Comparison of ENCODE assay signal across 8 mouse cellular contexts in genomic region chr19:40872955-40873665, GRCm38 (mm10). TPM values are rescaled to one million over a fixed set of nuclear protein-coding genes. Genes with fewer than 3 reads are reported as not detected.
A peak's percentile ranks its signal among the peaks of the same experiment; 100 is the strongest.
DNase-seq lines count a peak whose midpoint lies in the region; ATAC-seq and TF ChIP-seq lines count a peak whose summit lies in the region.

No protein-coding gene starts in this region.

- TF ChIP-seq CTCF in MEL (IDR thresholded peaks at IDR 0.05 in 2 of 3, conservative IDR thresholded peaks at IDR 0.05 in 1 of 3; ENCODE audit: control insufficient read depth in 1 of 3, insufficient read depth in 1 of 3, low read depth in 2 of 3, low read length in 3 of 3, poor library complexity in 1 of 3, severe bottlenecking in 1 of 3): peak in 2 of 3 experiments; percentile 20 to 41; a peak in 3 of 6 replicates
- peak; percentile 82 for TF ChIP-seq CTCF in layer of hippocampus, adult 2 months (conservative IDR thresholded peaks at IDR 0.05)
- TF ChIP-seq CTCF in testis, adult 2 months (IDR thresholded peaks at IDR 0.05; ENCODE audit: control insufficient read depth, insufficient read depth, insufficient replicate concordance, low read depth, low read length): no peak

- no peak overlapping the region for H3K9ac ChIP-seq in MEL (ENCODE audit: control insufficient read depth, low read depth, low read length, poor library complexity, severe bottlenecking)
- peak overlapping the region; percentile 64 for H3K9ac ChIP-seq in neural tube, embryonic 15.5 days (replicated peaks)

- H3K27ac ChIP-seq in MEL (ENCODE audit: control insufficient read depth, low read depth, low read length): no peak overlapping the region
- H3K27ac ChIP-seq in layer of hippocampus, adult 2 months: peak overlapping the region; percentile 76; the same call in 1 of the 2 replicates
- H3K27ac ChIP-seq in neural tube, embryonic 15.5 days (replicated peaks): peak overlapping the region; percentile 96
- H3K27ac ChIP-seq in testis, adult 2 months (ENCODE audit: control insufficient read depth, insufficient read depth, low read depth, low read length): peak overlapping the region; percentile 95

- no peaks in the 10 kb centered on the region for H3K36me3 ChIP-seq in MEL (ENCODE audit: control insufficient read depth in 1 of 2, insufficient read depth in 2 of 2, low read length in 2 of 2)
- no peaks in the 10 kb centered on the region for H3K36me3 ChIP-seq in neural tube, embryonic 15.5 days
- H3K36me3 ChIP-seq in testis, adult 2 months (ENCODE audit: control insufficient read depth, insufficient read depth, low read length): no peaks in the 10 kb centered on the region

- peaks cover 1 to 4% of the 10 kb centered on the region in 2 experiments; a peak in 1 of 4 replicates for H3K27me3 ChIP-seq in MEL (ENCODE audit: control insufficient read depth in 1 of 2, insufficient read depth in 2 of 2, low read length in 2 of 2)
- peaks cover 55% of the 10 kb centered on the region for H3K27me3 ChIP-seq in neural tube, embryonic 15.5 days (replicated peaks)
- H3K27me3 ChIP-seq in testis, adult 2 months (ENCODE audit: control insufficient read depth, insufficient read depth, low read length): no peaks in the 10 kb centered on the region

- WGBS in neural tube, embryonic 15.5 days: 1% methylated on average over 51 of the region's 51 CpGs

- TF ChIP-seq RAD21 in MEL (IDR thresholded peaks at IDR 0.05; ENCODE audit: low read depth, low read length): no peak

- H3K4me2 ChIP-seq in neural tube, embryonic 15.5 days: peak overlapping the region; percentile 78

- ATAC-seq in frontal cortex, adult (ENCODE audit: low TSS enrichment): peak; percentile 93
- ATAC-seq in hematopoietic stem cell, adult 5-6 weeks (replicated peaks in 1 of 2; ENCODE audit: insufficient read depth in 1 of 2, low FRiP score in 2 of 2, low TSS enrichment in 1 of 2, low read depth in 1 of 2, poor library complexity in 2 of 2, severe bottlenecking in 2 of 2): peak; percentile 90 to 96
- ATAC-seq in neural tube, embryonic 15.5 days (ENCODE audit: low FRiP score): peak; percentile 99

- no peaks in the 10 kb centered on the region for H3K79me2 ChIP-seq in MEL (ENCODE audit: control insufficient read depth, insufficient read depth, low read length, poor library complexity)

- H3K9me3 ChIP-seq in MEL (replicated peaks; ENCODE audit: insufficient read depth, low read length): no peaks in the 10 kb centered on the region
- H3K9me3 ChIP-seq in neural tube, embryonic 15.5 days (replicated peaks): no peaks in the 10 kb centered on the region

- TF ChIP-seq EP300 in MEL (IDR thresholded peaks at IDR 0.05; ENCODE audit: low read depth in 1 of 2, low read length in 2 of 2): no peak

- no peaks in the 10 kb centered on the region for H3K4me1 ChIP-seq in MEL (ENCODE audit: control insufficient read depth in 1 of 2, insufficient read depth in 2 of 2, low read length in 2 of 2)
- peaks cover 3% of the 10 kb centered on the region; the same call in 1 of the 2 replicates for H3K4me1 ChIP-seq in neural tube, embryonic 15.5 days
- no peaks in the 10 kb centered on the region for H3K4me1 ChIP-seq in testis, adult 2 months (ENCODE audit: control insufficient read depth, insufficient read depth, low read length)

- no peak overlapping the region for H3K4me3 ChIP-seq in MEL (ENCODE audit: control insufficient read depth in 1 of 2, insufficient read depth in 1 of 2, low read depth in 2 of 2, low read length in 2 of 2)
- peak overlapping the region; percentile 65 for H3K4me3 ChIP-seq in layer of hippocampus, adult 2 months
- H3K4me3 ChIP-seq in neural tube, embryonic 15.5 days (replicated peaks): peak overlapping the region; percentile 66
- peak overlapping the region; percentile 96 for H3K4me3 ChIP-seq in testis, adult 2 months (ENCODE audit: control insufficient read depth, low read depth, low read length)

- no peak for TF ChIP-seq POLR2A in MEL (IDR thresholded peaks at IDR 0.05; ENCODE audit: control insufficient read depth in 1 of 2, insufficient read depth in 1 of 2, low read depth in 1 of 2, low read length in 2 of 2, poor library complexity in 1 of 2)
- TF ChIP-seq POLR2A in testis, adult 2 months (IDR thresholded peaks at IDR 0.05; ENCODE audit: control insufficient read depth, low read depth, low read length): peak; percentile 97

- no peak for DNase-seq in MEL (ENCODE audit: low read depth, low spot score)
- DNase-seq in cerebellum, adult 9-11 months: peak; percentile 95
- DNase-seq in layer of hippocampus, adult 2 months (ENCODE audit: low spot score in 2 of 2): peak; percentile 86 to 91
- DNase-seq in lung, adult 18-20 months: peak; percentile 85 to 88

TF ChIP-seq in MEL, 35 proteins besides CTCF, POLR2A, EP300 and RAD21:
- no peak for TF ChIP-seq MEF2A (IDR thresholded peaks at IDR 0.05; ENCODE audit: extremely low read depth, insufficient replicate concordance, low read depth, low read length, poor library complexity, severe bottlenecking)
- TF ChIP-seq CHD2 (IDR thresholded peaks at IDR 0.05; ENCODE audit: low read length): no peak
- no peak for TF ChIP-seq MAX (IDR thresholded peaks at IDR 0.05; ENCODE audit: low read length)
- no peak for TF ChIP-seq ZMIZ1 (IDR thresholded peaks at IDR 0.05; ENCODE audit: low read depth, low read length)
- no peak for TF ChIP-seq BHLHE40 (IDR thresholded peaks at IDR 0.05; ENCODE audit: borderline replicate concordance, low read depth, low read length)
- no peak for TF ChIP-seq SMC3 (IDR thresholded peaks at IDR 0.05; ENCODE audit: low read depth, low read length)
- TF ChIP-seq GATA1 (IDR thresholded peaks at IDR 0.05; ENCODE audit: low read depth, low read length): no peak
- no peak for TF ChIP-seq JUND (IDR thresholded peaks at IDR 0.05; ENCODE audit: low read depth, low read length)
TF ChIP-seq in MEL: peak in this region for 0.

RNA-seq across cellular contexts. Expression of gene Zfp518a, which starts 21.4 kb away (rescaled TPM):
- 2.5 and 3.1 TPM in 2 replicates for total RNA-seq in MEL (2012; rRNA removed)
- 10 to 100 TPM in 1 of 2 experiments, 1 to 10 TPM in 1; 3.1 to 22.0 TPM for polyA plus RNA-seq in MEL (2012; ENCODE audit: insufficient read depth in 1 of 2, insufficient read length in 2 of 2, low read depth in 1 of 2, low replicate concordance in 2 of 2, missing spikeins in 1 of 2)
- total RNA-seq in hematopoietic stem cell, adult 5-6 weeks (2017): 34.1 and 42.1 TPM in 2 replicates
- 1 to 10 TPM; 8.1 to 8.6 TPM for total RNA-seq in layer of hippocampus, adult 2 months (2021)
- 3.8 and 4.7 TPM in 2 replicates for polyA plus RNA-seq in neural tube, embryonic 15.5 days (2015; fragmentation: Nextera tagmentation; extraction: Ambion mirVana)
- polyA plus RNA-seq in testis, adult 2 months (2012; rRNA removed): 2.2 and 3.6 TPM in 2 replicates

RNA-seq across cellular contexts. Expression of gene Ccnj, which starts 42.0 kb away (rescaled TPM):
- total RNA-seq in MEL (2012; rRNA removed): 7.1 and 8.5 TPM in 2 replicates
- polyA plus RNA-seq in MEL (2012; ENCODE audit: insufficient read depth in 1 of 2, insufficient read length in 2 of 2, low read depth in 1 of 2, low replicate concordance in 2 of 2, missing spikeins in 1 of 2): 10 to 100 TPM in 1 of 2 experiments, not detected in 1; 10.7 TPM
- total RNA-seq in hematopoietic stem cell, adult 5-6 weeks (2017): 9.0 and 11.2 TPM in 2 replicates
- 1 to 10 TPM; 7.7 to 8.9 TPM for total RNA-seq in layer of hippocampus, adult 2 months (2021)
- 14.3 and 15.1 TPM in 2 replicates for polyA plus RNA-seq in neural tube, embryonic 15.5 days (2015; fragmentation: Nextera tagmentation; extraction: Ambion mirVana)
- polyA plus RNA-seq in testis, adult 2 months (2012; rRNA removed): 1.7 TPM in 2 replicates

Comparison
In these comparisons a context has a peak if more than half of its experiments do, and no peak if none do; other contexts are left out.
1. H3K4me3 ChIP-seq: peak in layer of hippocampus, adult 2 months (single experiment), neural tube, embryonic 15.5 days (single experiment) and testis, adult 2 months (single experiment); none in MEL (0 of 2).
2. Peak in every context shown above with its lines, with median percentiles within 50 percentile points of each other: ATAC-seq.